Mouse (Mus musculus): ENCODE data around the gene Prdm2. TPM values are rescaled to one million over a fixed set of nuclear protein-coding genes. Genes with fewer than 3 reads are reported as not detected.
A peak's percentile ranks its signal among the peaks of the same experiment; 100 is the strongest.

Prdm2 gene
- polyA plus RNA-seq, 1 experiment from 2014 or later: 16.1 TPM

DNA sequence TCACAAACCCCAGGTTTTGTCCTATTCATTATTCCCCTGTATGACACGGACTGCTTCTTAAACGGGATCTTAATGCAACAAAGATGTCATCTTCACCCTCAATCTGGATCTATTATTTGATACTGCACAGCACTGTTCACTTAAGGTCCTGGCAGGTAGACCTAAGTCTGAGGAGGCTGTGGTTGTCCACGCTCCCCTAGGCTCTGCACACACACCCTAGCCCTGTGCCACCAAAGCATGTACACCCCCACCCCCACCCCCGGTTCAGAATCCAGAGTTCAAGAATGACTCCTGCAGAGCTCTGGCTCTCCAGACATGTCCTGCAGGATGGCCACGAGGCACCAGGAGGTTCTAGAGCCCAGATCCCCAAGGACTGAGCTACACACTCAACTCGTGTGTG, 87.5 kb downstream of the Prdm2 start:
- Histone ChIP-seq H3K36me3 (replicated peaks; ENCODE audit: control insufficient read depth, insufficient read depth) (peaks cover 33% of the 10 kb centered on the region), H3K27me3 (ENCODE audit: control insufficient read depth, insufficient read depth, low read length) (no peaks in the 10 kb centered on the region), H3K4me3 (replicated peaks; ENCODE audit: low read length) (no peak overlapping the region), H3K4me1 (replicated peaks; ENCODE audit: control insufficient read depth, insufficient read depth, low read length) (no peaks in the 10 kb centered on the region), H3K4me2 (replicated peaks) (no peak overlapping the region), H3K9me3 (ENCODE audit: control insufficient read depth, low read length) (no peaks in the 10 kb centered on the region), H3K9ac (no peak overlapping the region), H3K27ac (no peak overlapping the region)
- ATAC-seq (ENCODE audit: low FRiP score) (no peak), DNase-seq (ENCODE audit: low spot score) (no peak)
- WGBS: 82% methylated on average over 6 of the region's 6 CpGs

DNA sequence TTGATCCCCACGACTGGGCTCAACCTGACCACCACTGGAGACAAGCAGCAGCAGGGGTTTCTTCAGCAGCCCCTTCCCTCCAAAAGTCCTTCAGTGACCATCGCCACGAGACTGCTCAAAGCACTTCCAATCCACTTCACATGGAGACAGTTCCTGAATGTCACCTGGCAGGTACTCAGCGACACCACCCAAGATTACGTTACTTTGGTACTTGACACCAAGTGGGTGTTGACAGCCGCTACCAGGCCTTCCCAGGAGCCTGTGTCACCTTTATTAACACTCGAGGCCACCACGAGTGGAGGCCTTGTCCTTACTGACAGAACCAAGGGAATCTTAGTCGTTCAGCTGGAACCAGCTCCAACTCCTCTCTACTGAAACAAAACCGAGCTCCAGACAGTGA, 89.8 kb downstream of the Prdm2 start:
- Histone ChIP-seq H3K9ac (no peak overlapping the region), H3K4me2 (replicated peaks) (no peak overlapping the region), H3K36me3 (replicated peaks; ENCODE audit: control insufficient read depth, insufficient read depth) (peaks cover 16% of the 10 kb centered on the region), H3K9me3 (ENCODE audit: control insufficient read depth, low read length) (no peaks in the 10 kb centered on the region), H3K27me3 (ENCODE audit: control insufficient read depth, insufficient read depth, low read length) (no peaks in the 10 kb centered on the region), H3K4me1 (replicated peaks; ENCODE audit: control insufficient read depth, insufficient read depth, low read length) (peaks cover 8% of the 10 kb centered on the region; the same call in 1 of the 2 replicates), H3K4me3 (replicated peaks; ENCODE audit: low read length) (no peak overlapping the region), H3K27ac (no peak overlapping the region)
- DNase-seq (ENCODE audit: low spot score) (no peak), ATAC-seq (ENCODE audit: low FRiP score) (no peak)
- WGBS: 83% methylated on average over 10 of the region's 10 CpGs

GRCm38 (mm10) chr4:143121174-143121573, 91.6 kb downstream of the Prdm2 start:
- 86% methylated on average over 3 of the region's 3 CpGs for WGBS
- DNase-seq (ENCODE audit: low spot score) (no peak), ATAC-seq (ENCODE audit: low FRiP score) (no peak)
- peaks cover 8% of the 10 kb centered on the region; the same call in 1 of the 2 replicates for H3K4me1 ChIP-seq (replicated peaks; ENCODE audit: control insufficient read depth, insufficient read depth, low read length)
- peaks cover under 1% of the 10 kb centered on the region; the same call in 1 of the 2 replicates for H3K36me3 ChIP-seq (replicated peaks; ENCODE audit: control insufficient read depth, insufficient read depth)
- H3K9ac ChIP-seq: no peak overlapping the region
- no peaks in the 10 kb centered on the region for H3K27me3 ChIP-seq (ENCODE audit: control insufficient read depth, insufficient read depth, low read length)
- no peaks in the 10 kb centered on the region for H3K9me3 ChIP-seq (ENCODE audit: control insufficient read depth, low read length)
- H3K4me2 ChIP-seq (replicated peaks): no peak overlapping the region
- no peak overlapping the region for H3K4me3 ChIP-seq (replicated peaks; ENCODE audit: low read length)
- no peak overlapping the region for H3K27ac ChIP-seq

GRCm38 (mm10) chr4:143120008-143120407, 92.8 kb downstream of the Prdm2 start:
- no peak overlapping the region for H3K4me3 ChIP-seq (replicated peaks; ENCODE audit: low read length)
- H3K9ac ChIP-seq: no peak overlapping the region
- no peak overlapping the region for H3K4me2 ChIP-seq (replicated peaks)
- ATAC-seq (ENCODE audit: low FRiP score) (no peak), DNase-seq (ENCODE audit: low spot score) (no peak)
- H3K9me3 ChIP-seq (ENCODE audit: control insufficient read depth, low read length): no peaks in the 10 kb centered on the region
- no peaks in the 10 kb centered on the region for H3K36me3 ChIP-seq (replicated peaks; ENCODE audit: control insufficient read depth, insufficient read depth)
- no peak overlapping the region for H3K27ac ChIP-seq
- WGBS: 80% methylated on average over 8 of the region's 8 CpGs
- peaks cover 8% of the 10 kb centered on the region; the same call in 1 of the 2 replicates for H3K4me1 ChIP-seq (replicated peaks; ENCODE audit: control insufficient read depth, insufficient read depth, low read length)
- no peaks in the 10 kb centered on the region for H3K27me3 ChIP-seq (ENCODE audit: control insufficient read depth, insufficient read depth, low read length)

DNA sequence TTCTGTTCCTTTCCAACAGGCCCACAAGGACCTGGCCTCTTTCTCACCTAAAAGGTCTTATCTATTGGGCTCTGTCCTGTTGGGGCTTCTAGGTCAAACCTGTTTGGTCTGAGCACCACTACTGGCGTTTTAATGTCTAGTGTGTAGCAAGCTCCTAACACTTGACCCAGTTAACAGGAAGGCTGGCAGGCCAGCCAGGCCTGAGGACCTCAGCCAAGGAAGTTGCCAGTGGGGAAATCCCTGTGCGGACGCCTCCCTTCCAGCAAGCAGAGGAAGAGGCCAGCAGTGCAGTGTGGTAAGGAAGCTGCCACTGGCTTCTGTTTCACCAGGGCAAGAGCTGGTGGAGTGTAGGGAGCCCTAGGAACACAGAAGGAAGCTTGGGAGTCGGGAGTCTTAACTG, 94.0 kb downstream of the Prdm2 start:
- Histone ChIP-seq H3K36me3 (replicated peaks; ENCODE audit: control insufficient read depth, insufficient read depth) (no peaks in the 10 kb centered on the region), H3K27me3 (ENCODE audit: control insufficient read depth, insufficient read depth, low read length) (no peaks in the 10 kb centered on the region), H3K9me3 (ENCODE audit: control insufficient read depth, low read length) (no peaks in the 10 kb centered on the region), H3K27ac (no peak overlapping the region), H3K4me3 (replicated peaks; ENCODE audit: low read length) (no peak overlapping the region), H3K4me1 (replicated peaks; ENCODE audit: control insufficient read depth, insufficient read depth, low read length) (peaks cover 8% of the 10 kb centered on the region; the same call in 1 of the 2 replicates), H3K4me2 (replicated peaks) (no peak overlapping the region), H3K9ac (no peak overlapping the region)
- ATAC-seq (ENCODE audit: low FRiP score) (no peak), DNase-seq (ENCODE audit: low spot score) (no peak)
- 69% methylated on average over 4 of the region's 4 CpGs for WGBS

DNA sequence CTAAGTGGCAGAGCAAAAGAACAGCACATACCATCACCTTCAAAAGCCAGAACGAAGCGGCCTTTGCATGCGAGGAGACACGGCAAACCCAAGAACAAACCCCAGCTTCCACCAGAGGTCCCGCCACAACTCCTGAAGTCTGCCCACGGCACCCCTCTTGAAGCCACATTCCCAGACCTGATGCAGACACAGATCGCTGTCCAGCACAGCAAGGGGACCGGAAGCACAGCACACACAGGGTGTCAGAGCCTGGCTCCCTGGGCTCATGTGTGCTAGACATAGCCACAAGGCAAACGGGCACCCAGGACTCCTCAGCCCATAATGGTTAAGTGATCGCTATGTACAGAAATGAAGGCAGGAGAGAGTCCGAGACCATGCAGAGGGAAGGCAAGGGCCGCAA, 96.9 kb downstream of the Prdm2 start:
- WGBS: 90% methylated on average over 12 of the region's 12 CpGs
- Histone ChIP-seq H3K27ac (no peak overlapping the region), H3K4me1 (replicated peaks; ENCODE audit: control insufficient read depth, insufficient read depth, low read length) (peaks cover 8% of the 10 kb centered on the region; the same call in 1 of the 2 replicates)

GRCm38 (mm10) chr4:143114232-143114979, 98.4 kb downstream of the Prdm2 start:
- no peaks in the 10 kb centered on the region for H3K9me3 ChIP-seq (ENCODE audit: control insufficient read depth, low read length)
- 65% methylated on average over 21 of the region's 21 CpGs for WGBS
- ATAC-seq (ENCODE audit: low FRiP score) (no peak), DNase-seq (ENCODE audit: low spot score) (no peak)
- H3K27ac ChIP-seq: 0 out of 2 replicates have a peak overlapping the region, but pooled peaks have one; percentile 0
- no peak overlapping the region for H3K4me2 ChIP-seq (replicated peaks)
- H3K4me3 ChIP-seq (replicated peaks; ENCODE audit: low read length): no peak overlapping the region
- no peak overlapping the region for H3K9ac ChIP-seq
- peaks cover 22% of the 10 kb centered on the region for H3K36me3 ChIP-seq (replicated peaks; ENCODE audit: control insufficient read depth, insufficient read depth)
- H3K27me3 ChIP-seq (ENCODE audit: control insufficient read depth, insufficient read depth, low read length): no peaks in the 10 kb centered on the region
- H3K4me1 ChIP-seq (replicated peaks; ENCODE audit: control insufficient read depth, insufficient read depth, low read length): peaks cover 8% of the 10 kb centered on the region; the same call in 1 of the 2 replicates

More for the DNA sequence above, 96.9 kb downstream of the Prdm2 start:
- Histone ChIP-seq H3K4me3 (replicated peaks; ENCODE audit: low read length) (no peak overlapping the region), H3K27me3 (ENCODE audit: control insufficient read depth, insufficient read depth, low read length) (no peaks in the 10 kb centered on the region), H3K4me2 (replicated peaks) (no peak overlapping the region), H3K9me3 (ENCODE audit: control insufficient read depth, low read length) (no peaks in the 10 kb centered on the region), H3K36me3 (replicated peaks; ENCODE audit: control insufficient read depth, insufficient read depth) (peaks cover 8% of the 10 kb centered on the region), H3K9ac (no peak overlapping the region)
- no peak for DNase-seq (ENCODE audit: low spot score)
- no peak for ATAC-seq (ENCODE audit: low FRiP score)

DNA sequence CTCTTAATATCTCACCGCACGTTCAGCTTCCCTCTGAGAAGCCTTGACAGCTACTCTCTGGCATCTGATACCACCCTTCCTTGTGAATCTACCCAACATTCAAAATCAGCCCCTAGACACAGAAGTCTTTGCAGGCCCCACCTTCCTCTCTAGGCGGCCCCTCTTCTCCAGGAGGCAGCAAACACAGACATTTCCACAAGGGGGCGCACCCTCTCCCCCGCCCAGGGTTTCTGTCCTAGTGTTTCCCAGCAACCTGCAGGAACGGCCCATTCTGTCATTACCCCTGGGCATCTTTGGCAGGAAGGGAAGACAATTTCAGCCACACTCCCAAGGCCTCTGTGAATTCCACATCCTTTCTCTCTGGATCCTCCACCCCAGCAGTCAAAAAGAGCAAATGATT, 99.8 kb downstream of the Prdm2 start:
- Histone ChIP-seq H3K9me3 (ENCODE audit: control insufficient read depth, low read length) (no peaks in the 10 kb centered on the region), H3K4me1 (replicated peaks; ENCODE audit: control insufficient read depth, insufficient read depth, low read length) (0 out of 2 replicates have a peak, but pooled peaks cover 4% of the 10 kb centered on the region), H3K4me3 (replicated peaks; ENCODE audit: low read length) (no peak overlapping the region), H3K36me3 (replicated peaks; ENCODE audit: control insufficient read depth, insufficient read depth) (peaks cover 35% of the 10 kb centered on the region), H3K4me2 (replicated peaks) (no peak overlapping the region), H3K27me3 (ENCODE audit: control insufficient read depth, insufficient read depth, low read length) (no peaks in the 10 kb centered on the region), H3K27ac (no peak overlapping the region), H3K9ac (no peak overlapping the region)
- DNase-seq (ENCODE audit: low spot score) (peak; percentile 37), ATAC-seq (ENCODE audit: low FRiP score) (no peak)
- WGBS: 40% methylated on average over 6 of the region's 6 CpGs

- Histone ChIP-seq H3K27ac (no peak overlapping the region), H3K4me3 (replicated peaks; ENCODE audit: low read length) (no peak overlapping the region), H3K9ac (no peak overlapping the region), H3K4me2 (replicated peaks) (no peak overlapping the region), H3K9me3 (ENCODE audit: control insufficient read depth, low read length) (no peaks in the 10 kb centered on the region), H3K27me3 (ENCODE audit: control insufficient read depth, insufficient read depth, low read length) (no peaks in the 10 kb centered on the region), H3K4me1 (replicated peaks; ENCODE audit: control insufficient read depth, insufficient read depth, low read length) (0 out of 2 replicates have a peak, but pooled peaks cover 4% of the 10 kb centered on the region), H3K36me3 (replicated peaks; ENCODE audit: control insufficient read depth, insufficient read depth) (peaks cover 35% of the 10 kb centered on the region)
- WGBS: 94% methylated on average over 2 of the region's 2 CpGs
- DNase-seq (ENCODE audit: low spot score): no peak
- ATAC-seq (ENCODE audit: low FRiP score): no peak
Observed at GRCm38 (mm10) chr4:143112439-143112838, 100.4 kb downstream of the Prdm2 start.
